Mouse (Mus musculus) erythroblast, embryonic 14.5 days (primary cell): ENCODE results near the gene Plagl1.

Experiments used
- GATA1 ChIP-seq: IDR thresholded peaks from 2 replicates; pipeline ENCODE4 v1.6.1; 2012; ENCODE audit warnings: low read length, inconsistent platforms, mixed read lengths
- TAL1 ChIP-seq: IDR thresholded peaks from 3 replicates; pipeline ENCODE4 v1.6.1; 2012; ENCODE audit warnings: low read length, inconsistent platforms, mixed read lengths

- TF ChIP-seq TAL1 = no peak
- TF ChIP-seq GATA1 = no peak
Measured at GRCm38 (mm10) chr10:13060021-13060668, at the start of gene Plagl1.
